Mouse (Mus musculus) thymus, adult 18-20 months (tissue): ENCODE measurements around the gene Grb7.
A peak's percentile ranks its signal among the peaks of the same experiment; 100 is the strongest.

ENCODE experiments used
- DNase-seq, 2 experiments: peaks; one replicate each; pipeline ENCODE4 v3.0.0; 2022; ENCODE audit warnings: mixed read lengths in 2 of 2

Grb7 gene

DNA sequence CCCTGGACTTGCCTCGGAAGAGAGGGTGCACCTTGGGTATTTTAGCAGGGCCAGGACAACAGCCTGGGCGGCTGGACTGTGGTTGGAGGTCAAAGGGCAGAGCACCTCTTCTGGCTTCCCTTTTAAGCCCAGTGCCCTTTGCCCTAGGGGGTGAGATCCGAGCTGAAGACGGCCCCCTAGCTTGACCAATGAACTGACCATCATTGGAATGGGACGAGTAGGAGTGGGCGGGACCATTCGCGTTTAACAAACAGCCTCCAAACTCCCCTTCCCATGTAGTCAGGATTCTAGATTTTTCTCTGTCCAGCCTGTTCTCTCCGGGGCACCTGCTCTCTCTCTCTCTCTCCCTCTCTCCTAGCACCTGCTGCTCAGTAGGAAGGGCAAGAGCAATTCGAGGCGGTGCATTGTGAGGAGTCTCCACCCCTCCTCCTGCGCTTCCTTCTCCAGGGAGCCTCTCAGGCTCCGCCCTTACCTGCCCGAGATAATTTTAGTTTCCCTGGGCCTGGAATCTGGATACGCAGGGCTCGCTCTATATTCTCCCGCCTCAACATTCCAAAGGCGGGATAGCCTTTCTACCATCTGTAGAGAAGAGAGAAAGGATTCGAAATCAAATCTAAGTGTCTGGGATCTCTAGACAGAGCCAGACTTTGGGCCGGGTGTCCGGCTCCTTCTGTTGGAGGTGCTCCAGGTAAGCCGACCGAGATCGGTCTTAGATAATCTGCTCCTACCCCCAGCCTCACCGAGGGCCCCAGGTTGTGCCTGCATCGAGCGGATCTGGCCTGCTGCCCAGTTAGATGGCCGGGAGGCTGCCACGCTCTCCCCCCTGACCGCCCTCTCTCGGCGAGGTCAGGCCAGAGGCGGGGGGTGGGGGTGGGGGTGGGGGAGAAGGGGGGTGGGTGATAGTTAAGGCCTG, 624 bp downstream of the Grb7 start:
- DNase-seq: peak in 1 of 2 experiments; percentile 18

GRCm38 (mm10) chr11:98447475-98447834, 1.3 kb downstream of the Grb7 start:
- no peak for DNase-seq

- DNase-seq: peak in 1 of 2 experiments; percentile 15
Observed at GRCm38 (mm10) chr11:98448191-98448790, 2.1 kb downstream of the Grb7 start.

DNA sequence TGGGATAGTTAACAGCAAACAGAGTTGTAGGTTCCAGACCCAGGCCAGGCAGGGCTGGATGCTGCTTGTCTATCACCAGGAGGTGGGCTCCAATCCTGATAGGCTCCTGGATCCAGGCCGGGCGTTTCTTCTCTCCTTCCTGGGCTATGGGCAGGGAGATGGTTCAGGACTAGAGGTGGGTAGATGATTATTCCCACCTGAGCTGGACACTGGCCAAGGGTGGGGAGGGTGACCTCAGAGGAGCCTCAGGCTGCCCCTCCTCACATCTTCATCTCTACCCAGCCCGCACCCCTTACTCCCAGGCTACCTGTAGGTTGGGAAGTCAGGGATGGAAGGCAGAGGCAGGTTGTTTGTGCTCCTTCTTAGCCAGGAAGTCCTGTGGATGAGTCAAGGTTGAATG, 3.2 kb downstream of the Grb7 start:
- DNase-seq: no peak

DNA sequence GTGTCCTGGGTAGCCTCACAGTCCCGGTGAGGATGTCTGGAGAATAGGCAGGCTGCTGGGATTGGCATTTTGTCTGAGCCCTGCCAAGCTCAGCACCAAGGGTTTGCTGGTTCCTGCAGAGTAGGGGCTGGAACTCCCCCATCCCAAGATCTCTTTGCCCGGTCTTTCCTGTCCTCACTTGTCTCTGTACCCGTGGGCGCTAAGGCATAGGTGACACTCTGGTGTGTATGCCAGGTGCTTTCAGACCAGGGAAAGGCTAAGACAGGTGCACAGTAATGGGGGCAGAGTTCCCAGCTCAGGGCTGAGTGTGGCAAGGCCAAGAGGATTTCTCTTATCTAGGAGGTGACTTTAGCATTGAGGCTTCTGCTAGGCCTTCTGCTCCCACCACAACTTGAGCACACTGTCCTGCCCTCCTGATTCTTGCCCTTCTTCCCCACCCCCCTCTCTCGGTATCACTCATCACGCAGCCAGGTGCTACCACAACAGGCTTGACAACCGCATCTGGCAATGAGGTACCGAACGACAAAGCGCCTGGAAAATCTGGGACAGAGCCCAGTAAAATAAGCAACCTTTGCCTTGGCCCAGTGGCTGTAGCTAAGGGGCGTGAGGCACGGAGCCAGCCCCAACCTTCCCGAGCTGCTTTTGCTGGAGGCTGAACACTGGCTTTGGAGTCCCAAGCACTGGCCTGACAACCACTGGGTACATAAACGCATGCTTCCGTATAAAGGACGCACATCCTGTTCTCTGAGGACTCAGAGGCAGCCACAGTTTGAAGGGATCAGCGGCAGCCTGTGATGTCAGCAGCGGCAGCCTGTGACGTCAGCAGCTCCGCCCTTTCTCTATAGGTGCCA, 4.0 kb downstream of the Grb7 start:
- peak in 1 of 2 experiments; percentile 6 for DNase-seq

DNA sequence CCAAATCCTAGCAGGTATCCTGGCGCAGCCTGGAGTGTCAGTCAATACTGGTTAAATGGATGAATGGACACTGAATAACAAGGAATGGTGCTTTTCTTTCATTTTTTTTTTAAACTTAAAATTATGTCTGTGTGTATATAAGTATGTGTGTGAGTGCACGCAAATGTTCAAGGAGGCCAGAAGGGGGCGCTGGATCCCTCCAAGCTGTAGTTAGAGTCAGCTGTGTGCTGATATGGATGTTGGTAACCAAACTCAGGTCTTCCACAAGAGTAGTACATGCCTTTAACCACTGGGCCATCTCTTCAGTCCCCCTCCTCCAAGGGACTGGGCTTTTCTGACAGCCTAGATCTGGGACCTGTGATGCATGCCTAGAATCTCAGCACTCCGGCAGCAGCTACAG, 9.3 kb downstream of the Grb7 start:
- DNase-seq: no peak

GRCm38 (mm10) chr11:98456545-98456944, 10.4 kb downstream of the Grb7 start:
- no peak for DNase-seq

GRCm38 (mm10) chr11:98456945-98457344, 10.8 kb downstream of the Grb7 start:
- DNase-seq: no peak

- DNase-seq: peak; percentile 90 to 94
Observed at GRCm38 (mm10) chr11:98457367-98458120, 11.3 kb downstream of the Grb7 start.

DNA sequence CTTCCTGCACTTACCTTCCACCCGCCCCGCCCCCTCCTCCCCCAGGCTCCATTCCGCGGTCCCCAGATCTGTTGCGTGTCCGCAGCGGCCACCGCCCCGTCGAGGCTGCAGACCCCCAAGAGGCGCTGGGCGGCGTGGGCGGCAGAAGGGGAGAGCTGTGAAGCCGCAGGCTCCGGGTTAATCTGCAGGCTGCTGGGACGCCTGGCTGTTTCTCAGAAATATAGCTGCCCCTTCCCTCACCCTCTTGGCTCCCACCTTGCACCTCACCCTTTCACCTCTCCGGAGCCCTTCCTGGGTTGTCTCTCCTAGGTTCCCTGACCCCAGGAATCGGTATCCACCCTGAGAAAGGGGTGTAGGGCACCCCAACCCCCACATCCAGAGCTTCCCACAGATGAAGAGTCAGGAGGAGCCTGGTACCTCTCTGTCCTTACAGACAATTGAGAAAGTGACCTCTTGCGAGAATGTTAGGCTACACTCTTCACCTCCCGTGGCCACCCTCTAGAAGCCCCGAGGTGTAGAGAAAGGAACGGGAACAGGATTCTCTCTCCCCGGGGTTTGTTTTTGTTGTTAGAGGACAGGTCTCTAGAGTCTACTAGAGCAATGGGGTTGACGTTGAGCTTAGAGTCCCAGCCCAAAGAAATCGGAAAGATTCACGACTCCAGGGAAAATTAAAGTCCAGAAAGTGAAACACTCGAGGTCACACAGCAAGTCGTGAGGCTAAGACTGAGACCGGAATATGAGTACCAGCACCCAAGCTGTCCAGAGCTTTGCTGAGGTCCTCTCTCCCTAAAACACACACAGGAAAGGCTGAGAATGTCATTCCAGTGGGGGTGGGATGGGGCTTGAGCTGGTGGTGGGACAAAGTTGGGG, 12.2 kb downstream of the Grb7 start:
- DNase-seq: no peak

GRCm38 (mm10) chr11:98459071-98459741, 13.0 kb downstream of the Grb7 start:
- DNase-seq: peak; percentile 80 to 88

- DNase-seq: no peak
Observed at GRCm38 (mm10) chr11:98459860-98460259, 13.7 kb downstream of the Grb7 start.

- DNase-seq: peak in 1 of 2 experiments; percentile 14
Observed at GRCm38 (mm10) chr11:98461109-98461720, 15.0 kb downstream of the Grb7 start.

DNA sequence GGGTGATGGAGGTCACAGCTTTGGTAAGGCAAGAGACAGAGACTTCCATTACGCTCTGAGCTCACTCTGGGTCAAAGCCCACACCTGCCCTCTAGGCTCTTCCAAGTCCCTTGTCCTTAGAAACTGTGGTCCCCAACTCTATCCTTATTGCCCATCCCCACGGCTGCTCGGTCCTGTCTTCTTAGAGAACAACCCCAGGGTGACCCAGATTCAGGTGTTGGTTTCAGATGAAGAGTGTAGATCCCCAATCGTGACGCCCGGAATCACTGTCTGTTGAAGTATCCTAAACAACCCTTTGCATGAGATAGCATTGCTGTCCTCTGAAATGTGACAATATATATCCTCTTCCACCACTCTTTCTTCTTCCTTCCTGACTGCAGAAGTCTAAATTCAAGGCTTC, 16.1 kb downstream of the Grb7 start:
- DNase-seq: no peak

DNA sequence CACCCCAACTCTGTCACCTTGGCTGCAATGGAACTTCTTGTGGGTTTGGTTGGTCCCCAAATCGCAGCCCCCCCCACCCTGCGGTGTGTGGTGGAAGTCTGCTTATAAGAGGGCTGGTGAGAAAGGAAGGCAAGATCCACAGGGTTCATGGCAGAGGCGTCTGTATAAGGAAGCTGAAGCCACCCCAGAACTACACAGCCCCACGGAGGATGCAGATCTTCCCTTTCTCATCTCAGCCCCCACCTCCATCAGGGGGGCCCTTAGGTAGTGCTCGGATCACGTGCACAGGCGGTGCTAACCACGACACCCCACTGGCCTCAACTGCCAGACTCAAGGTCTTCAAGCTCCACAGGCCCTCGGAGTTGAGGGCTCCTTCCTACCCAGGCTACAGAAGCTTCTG, 17.7 kb downstream of the Grb7 start:
- peak in 1 of 2 experiments; percentile 57 for DNase-seq

- peak in 1 of 2 experiments; percentile 54 for DNase-seq
Observed at GRCm38 (mm10) chr11:98464516-98464915, 18.3 kb downstream of the Grb7 start.

DNA sequence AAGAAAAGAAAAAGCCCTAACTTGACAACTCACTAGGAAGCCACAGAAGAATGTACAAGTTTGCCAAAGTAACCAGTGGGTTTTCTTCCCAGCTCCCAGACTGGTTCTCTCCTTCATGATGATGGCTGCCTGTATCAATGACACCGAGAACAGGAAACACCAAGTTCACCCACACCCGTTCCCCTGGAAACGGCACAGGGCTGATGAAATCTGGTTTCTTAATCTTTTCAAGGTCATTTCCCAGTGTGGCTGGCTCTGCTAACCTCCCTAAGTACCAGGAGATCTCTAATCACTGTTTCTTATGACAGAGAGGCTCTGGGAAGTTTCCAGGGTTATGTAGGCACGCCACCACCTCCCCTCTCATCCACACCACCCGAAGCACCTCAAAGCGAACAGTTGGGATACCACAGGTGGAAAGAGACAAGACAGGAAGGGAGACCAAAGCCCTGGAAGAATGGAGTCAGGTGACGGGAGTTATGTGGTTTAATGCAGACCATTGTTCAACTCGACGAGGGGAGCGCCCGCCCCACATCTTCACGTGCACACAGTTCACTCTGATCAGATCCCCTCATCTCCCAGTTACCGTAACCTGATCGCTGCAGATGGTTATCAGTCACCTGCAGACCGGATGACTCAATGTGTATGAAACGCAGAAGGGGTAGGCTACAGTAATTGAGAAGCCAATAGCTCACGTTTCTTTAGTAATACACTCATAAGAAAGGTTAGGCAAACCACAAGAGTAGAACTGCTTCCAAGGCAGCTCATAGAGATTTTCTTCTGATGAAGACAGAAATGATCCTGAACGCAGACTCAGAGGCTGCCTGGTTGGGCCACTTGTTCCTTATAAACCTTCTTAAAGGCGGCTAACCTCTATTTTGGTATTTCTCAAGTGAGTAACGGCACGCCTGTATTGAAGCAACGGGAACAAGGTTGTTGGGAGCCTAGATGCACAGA, 23.8 kb downstream of the Grb7 start:
- peak in 1 of 2 experiments; percentile 68 for DNase-seq

GRCm38 (mm10) chr11:98470795-98471194, 24.6 kb downstream of the Grb7 start:
- peak in 1 of 2 experiments; percentile 24 for DNase-seq

GRCm38 (mm10) chr11:98472696-98473095, 26.5 kb downstream of the Grb7 start:
- no peak for DNase-seq
